Mouse (Mus musculus): Measurements from ENCODE around the gene Nek7. TPM values are rescaled to one million over a fixed set of nuclear protein-coding genes. Genes with fewer than 3 reads are reported as not detected.

Nek7 gene
- 24.2 and 25.2 TPM in 2 replicates for polyA plus RNA-seq (2012; rRNA removed)

- H3K4me3 ChIP-seq (ENCODE audit: insufficient read depth, low read length), result peak within 1 kb of the TSS; percentile 43
- H3K4me1 ChIP-seq (ENCODE audit: control insufficient read depth, insufficient read depth, low read length), result no peaks in the 10 kb centered on the region
- peak within 1 kb of the TSS; percentile 95 for H3K27ac ChIP-seq (ENCODE audit: insufficient read depth, low read length)
- no peak for TF ChIP-seq POLR2A (IDR thresholded peaks at IDR 0.05; ENCODE audit: extremely low read depth, insufficient read depth, low read length)
- peak; percentile 28; the same call in 1 of the 2 replicates for TF ChIP-seq CTCF (IDR thresholded peaks at IDR 0.05; ENCODE audit: extremely low read depth, insufficient read depth, low read length)
Observed at GRCm38 (mm10) chr1:138619996-138620461, at the start of gene Nek7. Gene Nek7 (minus strand): TSS chr1:138620141.

DNA sequence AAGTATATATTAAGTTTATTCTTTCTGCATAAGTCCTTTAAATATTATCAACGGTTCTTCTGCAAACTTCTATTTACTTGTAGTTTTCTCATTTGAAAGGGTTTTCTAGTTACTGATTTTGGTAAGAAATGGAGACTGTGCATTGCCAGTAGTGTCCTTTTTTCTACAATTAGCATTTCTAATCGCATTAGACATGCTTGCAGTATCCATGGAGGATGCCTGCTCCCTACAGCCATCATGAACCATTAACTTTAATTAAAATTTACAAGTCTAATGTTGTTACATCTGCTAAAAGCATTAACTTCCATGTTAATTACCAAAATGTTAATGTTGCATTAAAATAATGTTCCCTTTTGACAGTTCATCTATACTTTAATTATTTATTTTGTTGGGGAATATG, 42.4 kb upstream of the Nek7 start:
- H3K4me1 ChIP-seq (ENCODE audit: control insufficient read depth, insufficient read depth, low read length), result no peaks in the 10 kb centered on the region
- TF ChIP-seq POLR2A (IDR thresholded peaks at IDR 0.05; ENCODE audit: extremely low read depth, insufficient read depth, low read length), result no peak
- no peak overlapping the region for H3K4me3 ChIP-seq (ENCODE audit: insufficient read depth, low read length)
- no peak overlapping the region for H3K27ac ChIP-seq (ENCODE audit: insufficient read depth, low read length)

GRCm38 (mm10) chr1:138654212-138654611, 34.3 kb upstream of the Nek7 start:
- no peak overlapping the region for H3K27ac ChIP-seq (ENCODE audit: insufficient read depth, low read length)
- no peak overlapping the region for H3K4me3 ChIP-seq (ENCODE audit: insufficient read depth, low read length)
- no peaks in the 10 kb centered on the region for H3K4me1 ChIP-seq (ENCODE audit: control insufficient read depth, insufficient read depth, low read length)
- TF ChIP-seq POLR2A (IDR thresholded peaks at IDR 0.05; ENCODE audit: extremely low read depth, insufficient read depth, low read length), result no peak
- TF ChIP-seq CTCF (IDR thresholded peaks at IDR 0.05; ENCODE audit: extremely low read depth, insufficient read depth, low read length), result no peak

GRCm38 (mm10) chr1:138644991-138645390, 25.1 kb upstream of the Nek7 start:
- H3K4me3 ChIP-seq (ENCODE audit: insufficient read depth, low read length), result no peak overlapping the region
- no peak overlapping the region for H3K27ac ChIP-seq (ENCODE audit: insufficient read depth, low read length)
- no peaks in the 10 kb centered on the region for H3K4me1 ChIP-seq (ENCODE audit: control insufficient read depth, insufficient read depth, low read length)
- TF ChIP-seq POLR2A (IDR thresholded peaks at IDR 0.05; ENCODE audit: extremely low read depth, insufficient read depth, low read length) (no peak), CTCF (IDR thresholded peaks at IDR 0.05; ENCODE audit: extremely low read depth, insufficient read depth, low read length) (no peak)

DNA sequence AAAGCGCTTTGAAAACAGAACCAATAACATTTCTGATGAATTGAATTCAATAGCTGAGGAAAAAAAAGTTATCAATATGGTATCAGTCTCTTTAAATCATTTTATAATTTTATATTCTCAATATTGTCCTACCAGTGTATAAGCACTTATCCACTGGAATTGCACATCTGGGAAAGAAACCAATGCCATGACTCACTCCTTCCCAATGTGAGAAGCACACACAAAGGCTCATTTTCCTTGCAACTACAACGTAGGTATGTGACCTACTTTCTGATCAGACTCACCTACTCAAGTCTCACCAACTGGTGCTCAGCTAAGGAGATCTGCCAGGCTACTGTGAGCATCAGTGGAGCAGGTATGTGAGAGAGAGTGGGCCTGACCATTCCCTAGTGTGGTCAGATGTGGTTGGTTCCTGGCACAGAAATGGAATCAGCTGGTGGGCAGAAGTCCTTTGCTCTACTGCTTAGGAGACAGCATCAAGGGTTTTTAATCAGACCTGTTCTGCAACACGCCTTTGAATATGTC, 23.4 kb upstream of the Nek7 start:
- H3K4me3 ChIP-seq (ENCODE audit: insufficient read depth, low read length), result no peak overlapping the region
- TF ChIP-seq CTCF (IDR thresholded peaks at IDR 0.05; ENCODE audit: extremely low read depth, insufficient read depth, low read length) (no peak), POLR2A (IDR thresholded peaks at IDR 0.05; ENCODE audit: extremely low read depth, insufficient read depth, low read length) (no peak)
- H3K4me1 ChIP-seq (ENCODE audit: control insufficient read depth, insufficient read depth, low read length), result no peaks in the 10 kb centered on the region
- no peak overlapping the region for H3K27ac ChIP-seq (ENCODE audit: insufficient read depth, low read length)

GRCm38 (mm10) chr1:138640934-138641461, 21.1 kb upstream of the Nek7 start:
- TF ChIP-seq POLR2A (IDR thresholded peaks at IDR 0.05; ENCODE audit: extremely low read depth, insufficient read depth, low read length), result no peak
- TF ChIP-seq CTCF (IDR thresholded peaks at IDR 0.05; ENCODE audit: extremely low read depth, insufficient read depth, low read length), result no peak
- Histone ChIP-seq H3K27ac (ENCODE audit: insufficient read depth, low read length) (no peak overlapping the region), H3K4me3 (ENCODE audit: insufficient read depth, low read length) (no peak overlapping the region), H3K4me1 (ENCODE audit: control insufficient read depth, insufficient read depth, low read length) (no peaks in the 10 kb centered on the region)

DNA sequence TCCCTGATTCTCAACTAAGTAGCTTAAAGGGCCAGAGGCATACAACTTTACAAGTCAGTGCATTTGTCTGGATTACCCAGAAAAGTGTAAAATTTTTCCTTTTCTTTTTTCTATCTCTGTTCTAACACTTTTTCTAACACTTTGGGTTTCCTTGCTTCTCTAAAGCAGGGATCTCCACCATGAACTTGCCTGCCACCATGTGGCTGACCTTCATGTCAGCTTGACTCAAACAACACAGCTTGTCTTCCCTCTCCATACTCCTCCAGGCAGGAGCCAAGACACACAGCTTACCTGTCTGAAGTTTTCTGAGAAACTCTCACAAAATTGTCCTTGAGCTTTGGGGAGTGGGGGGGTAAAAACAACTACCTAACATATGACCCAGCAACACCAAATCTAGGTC, 17.9 kb upstream of the Nek7 start:
- no peak for TF ChIP-seq POLR2A (IDR thresholded peaks at IDR 0.05; ENCODE audit: extremely low read depth, insufficient read depth, low read length)
- TF ChIP-seq CTCF (IDR thresholded peaks at IDR 0.05; ENCODE audit: extremely low read depth, insufficient read depth, low read length), result peak; percentile 46
- no peak overlapping the region for H3K27ac ChIP-seq (ENCODE audit: insufficient read depth, low read length)
- H3K4me1 ChIP-seq (ENCODE audit: control insufficient read depth, insufficient read depth, low read length), result no peaks in the 10 kb centered on the region
- H3K4me3 ChIP-seq (ENCODE audit: insufficient read depth, low read length), result no peak overlapping the region

- H3K4me3 ChIP-seq (ENCODE audit: insufficient read depth, low read length), result no peak overlapping the region
- no peak overlapping the region for H3K27ac ChIP-seq (ENCODE audit: insufficient read depth, low read length)
- no peaks in the 10 kb centered on the region for H3K4me1 ChIP-seq (ENCODE audit: control insufficient read depth, insufficient read depth, low read length)
- TF ChIP-seq POLR2A (IDR thresholded peaks at IDR 0.05; ENCODE audit: extremely low read depth, insufficient read depth, low read length) (no peak), CTCF (IDR thresholded peaks at IDR 0.05; ENCODE audit: extremely low read depth, insufficient read depth, low read length) (no peak)
Observed at GRCm38 (mm10) chr1:138634561-138634960, 14.6 kb upstream of the Nek7 start.

- H3K4me1 ChIP-seq (ENCODE audit: control insufficient read depth, insufficient read depth, low read length), result no peaks in the 10 kb centered on the region
- no peak overlapping the region for H3K4me3 ChIP-seq (ENCODE audit: insufficient read depth, low read length)
- no peak overlapping the region for H3K27ac ChIP-seq (ENCODE audit: insufficient read depth, low read length)
- TF ChIP-seq POLR2A (IDR thresholded peaks at IDR 0.05; ENCODE audit: extremely low read depth, insufficient read depth, low read length), result no peak
- TF ChIP-seq CTCF (IDR thresholded peaks at IDR 0.05; ENCODE audit: extremely low read depth, insufficient read depth, low read length), result no peak
Observed at GRCm38 (mm10) chr1:138628919-138629318, 9.0 kb upstream of the Nek7 start.

DNA sequence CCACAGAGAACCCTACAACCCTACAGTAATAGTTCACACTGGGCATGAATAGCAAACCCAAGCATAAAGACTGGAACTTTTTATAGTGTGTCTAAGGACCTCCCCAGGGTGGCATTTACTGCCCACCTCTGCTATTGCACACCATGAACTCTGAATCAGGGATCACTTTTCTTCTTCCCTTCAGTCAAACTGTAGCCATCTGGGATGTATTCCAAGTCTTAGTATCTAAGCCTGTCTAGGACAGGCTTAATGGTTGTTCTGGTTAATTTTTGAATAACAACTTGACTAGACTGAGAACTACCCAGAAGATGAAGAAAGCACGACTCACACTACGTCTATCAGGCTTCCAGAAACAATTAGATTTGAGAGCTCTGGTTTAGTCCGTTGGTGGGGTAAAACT, 8.5 kb upstream of the Nek7 start:
- H3K4me1 ChIP-seq (ENCODE audit: control insufficient read depth, insufficient read depth, low read length), result no peaks in the 10 kb centered on the region
- TF ChIP-seq POLR2A (IDR thresholded peaks at IDR 0.05; ENCODE audit: extremely low read depth, insufficient read depth, low read length) (no peak), CTCF (IDR thresholded peaks at IDR 0.05; ENCODE audit: extremely low read depth, insufficient read depth, low read length) (no peak)
- H3K4me3 ChIP-seq (ENCODE audit: insufficient read depth, low read length), result no peak overlapping the region
- no peak overlapping the region for H3K27ac ChIP-seq (ENCODE audit: insufficient read depth, low read length)

Data from cortical plate, adult 2 months (tissue).